Mouse (Mus musculus) lung, postnatal 0 days (tissue): ENCODE data around the gene Sipa1l3. TPM values are rescaled to one million over a fixed set of nuclear protein-coding genes. Genes with fewer than 3 reads are reported as not detected.

Experiments
- ATAC-seq: fragments of 200-750 bp; cut with Nextera tagmentation; 2 replicates; pipeline ENCODE4 v1.8.0; 2017; ENCODE audit warnings: moderate library complexity
- DNase-seq: peaks from one replicate; pipeline ENCODE4 v3.0.0-alpha.2; 2016; ENCODE audit warnings: low spot score
- H3K27ac ChIP-seq: fragments of 300-500 bp; sonication (generic); 2 replicates; pipeline ENCODE4 v1.5.1; 2014; ENCODE audit warnings: antibody characterized with exemption, mild to moderate bottlenecking, low read length, mixed read lengths
- H3K27me3 ChIP-seq: fragments of 300-500 bp; sonication (generic); replicated peaks from 2 replicates; pipeline ENCODE4 v1.6.1; 2014; ENCODE audit warnings: low read length, mixed read lengths; ENCODE audit not compliant: insufficient read depth
- H3K36me3 ChIP-seq: fragments of 300-500 bp; sonication (generic); 2 replicates; pipeline ENCODE4 v1.6.1; 2014; ENCODE audit warnings: low read length, mixed read lengths; ENCODE audit not compliant: insufficient read depth
- H3K4me1 ChIP-seq: fragments of 300-500 bp; sonication (generic); 2 replicates; pipeline ENCODE4 v1.6.1; 2014; ENCODE audit warnings: antibody characterized with exemption, low read depth, low read length, mixed read lengths; ENCODE audit not compliant: insufficient read depth
- H3K4me2 ChIP-seq: fragments of 300-500 bp; sonication (generic); replicated peaks from 2 replicates; pipeline ENCODE4 v1.6.1; 2014; ENCODE audit warnings: low read depth, mild to moderate bottlenecking, low read length, moderate library complexity, mixed read lengths
- H3K4me3 ChIP-seq: fragments of 300-500 bp; sonication (generic); 2 replicates; pipeline ENCODE4 v1.5.1; 2014; ENCODE audit warnings: low read depth, low read length
- H3K9ac ChIP-seq: fragments of 300-500 bp; sonication (generic); replicated peaks from 2 replicates; pipeline ENCODE4 v1.6.1; 2014; ENCODE audit warnings: low read depth, mild to moderate bottlenecking
- H3K9me3 ChIP-seq: fragments of 300-500 bp; sonication (generic); 2 replicates; pipeline ENCODE4 v1.6.1; 2016; ENCODE audit warnings: low read length, mixed read lengths
- CTCF ChIP-seq: IDR thresholded peaks from 2 replicates; pipeline ENCODE4 v1.5.1; 2016; ENCODE audit warnings: antibody characterized with exemption, mild to moderate bottlenecking
- EP300 ChIP-seq: IDR thresholded peaks from 2 replicates; pipeline ENCODE4 v1.6.1; 2016; ENCODE audit warnings: antibody characterized with exemption, mild to moderate bottlenecking, control low read depth
- WGBS: fragments of 180-500 bp; shearing (Covaris S2); extraction: QIAGEN DNeasy Blood & Tissue Kit; methylation state at CpG from one replicate; pipeline ENCODE4 v1.1.7; 2014; 5-methylcytosine and 5-hydroxymethylcytosine counted together
- polyA plus RNA-seq: library from polyadenylated mRNA; unstranded; fragments of >200 nt; fragmentation: Nextera tagmentation; extraction: Ambion mirVana; gene quantifications from 2 replicates; pipeline ENCODE4 v1.2.1, GENCODE M21; 2015

The Sipa1l3 gene
- polyA plus RNA-seq, 1 experiment from 2014 or later, result 18.5 TPM

- no peaks in the 10 kb centered on the region for H3K27me3 ChIP-seq
- 29% methylated on average over 7 of the region's 7 CpGs for WGBS
- no peak overlapping the region for H3K4me3 ChIP-seq
- no peak for TF ChIP-seq CTCF
- TF ChIP-seq EP300, result no peak
- peak overlapping the region; percentile 66 for H3K27ac ChIP-seq
- DNase-seq (peak; percentile 49), ATAC-seq (peak; percentile 48)
- H3K36me3 ChIP-seq, result no peaks in the 10 kb centered on the region
- H3K4me1 ChIP-seq, result peaks cover 4% of the 10 kb centered on the region; the same call in 1 of the 2 replicates
- no peaks in the 10 kb centered on the region for H3K9me3 ChIP-seq
- no peak overlapping the region for H3K4me2 ChIP-seq
- H3K9ac ChIP-seq, result no peak overlapping the region
Observed at GRCm38 (mm10) chr7:29489851-29490250, 28.6 kb downstream of the Sipa1l3 start.

- Histone ChIP-seq H3K4me2 (no peak overlapping the region), H3K4me3 (no peak overlapping the region), H3K27ac (peak overlapping the region; percentile 66; the same call in 1 of the 2 replicates), H3K36me3 (no peaks in the 10 kb centered on the region), H3K27me3 (no peaks in the 10 kb centered on the region), H3K4me1 (peaks cover 4% of the 10 kb centered on the region; the same call in 1 of the 2 replicates), H3K9ac (no peak overlapping the region), H3K9me3 (no peaks in the 10 kb centered on the region)
- ATAC-seq, result no peak
- DNase-seq, result no peak
- TF ChIP-seq CTCF (no peak), EP300 (no peak)
- WGBS, result 31% methylated on average over 3 of the region's 3 CpGs
Observed at GRCm38 (mm10) chr7:29489364-29489763, 29.1 kb downstream of the Sipa1l3 start.

DNA sequence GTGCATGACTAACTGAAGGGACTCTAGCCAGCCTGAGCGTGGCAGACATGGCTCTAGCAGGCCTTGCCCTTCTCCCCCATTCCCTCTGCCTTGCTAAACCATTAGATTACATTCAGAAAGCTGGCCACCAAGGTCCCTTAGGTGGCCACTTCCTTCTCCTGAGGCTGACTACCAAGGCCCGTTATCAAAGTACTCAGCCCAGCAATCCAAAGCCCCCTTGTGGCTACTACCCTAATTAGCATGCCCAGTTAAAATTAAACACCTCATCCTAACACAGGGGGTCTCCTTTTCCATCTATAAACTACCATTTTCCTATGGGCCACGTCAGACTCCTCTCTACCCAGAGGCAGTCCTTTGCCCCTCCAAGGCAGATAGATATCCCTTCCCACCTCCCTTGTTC, 31.7 kb downstream of the Sipa1l3 start:
- Histone ChIP-seq H3K9ac (no peak overlapping the region), H3K4me2 (no peak overlapping the region), H3K9me3 (no peaks in the 10 kb centered on the region), H3K4me1 (peaks cover 5% of the 10 kb centered on the region; the same call in 1 of the 2 replicates), H3K27ac (no peak overlapping the region), H3K36me3 (no peaks in the 10 kb centered on the region), H3K4me3 (no peak overlapping the region), H3K27me3 (no peaks in the 10 kb centered on the region)
- no peak for ATAC-seq
- TF ChIP-seq EP300 (no peak), CTCF (peak; percentile 37)
- no peak for DNase-seq
- WGBS, result 84% methylated on average over 3 of the region's 3 CpGs

GRCm38 (mm10) chr7:29485721-29486120, 32.7 kb downstream of the Sipa1l3 start:
- no peak overlapping the region for H3K4me2 ChIP-seq
- no peak overlapping the region for H3K9ac ChIP-seq
- no peak for ATAC-seq
- peaks cover 11% of the 10 kb centered on the region; the same call in 1 of the 2 replicates for H3K4me1 ChIP-seq
- no peak overlapping the region for H3K4me3 ChIP-seq
- no peak overlapping the region for H3K27ac ChIP-seq
- no peak for DNase-seq
- TF ChIP-seq CTCF, result no peak
- no peak for TF ChIP-seq EP300
- 61% methylated on average over 2 of the region's 2 CpGs for WGBS
- no peaks in the 10 kb centered on the region for H3K27me3 ChIP-seq
- H3K9me3 ChIP-seq, result no peaks in the 10 kb centered on the region
- H3K36me3 ChIP-seq, result no peaks in the 10 kb centered on the region

DNA sequence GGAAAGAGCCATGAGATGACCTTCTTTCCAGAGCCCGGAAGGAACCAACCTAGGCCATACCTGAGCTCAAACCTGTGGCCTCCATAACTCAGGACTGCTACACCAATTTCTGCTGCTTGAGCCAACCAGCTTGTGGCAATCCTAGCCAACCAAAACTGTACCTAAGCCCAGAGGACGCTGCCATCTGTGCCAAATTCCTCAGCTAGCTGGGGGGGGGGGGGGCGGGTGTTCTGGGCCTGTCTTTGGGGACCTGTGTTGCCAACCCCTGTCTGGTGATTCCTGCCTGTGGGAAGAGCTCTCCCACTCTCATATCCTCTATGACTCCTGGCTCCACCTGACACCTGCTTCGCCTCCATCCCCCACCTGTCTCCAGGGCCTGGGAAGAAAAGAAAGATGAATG, 34.9 kb downstream of the Sipa1l3 start:
- no peak overlapping the region for H3K27ac ChIP-seq
- H3K9ac ChIP-seq, result no peak overlapping the region
- no peaks in the 10 kb centered on the region for H3K9me3 ChIP-seq
- no peaks in the 10 kb centered on the region for H3K36me3 ChIP-seq
- H3K4me1 ChIP-seq, result peaks cover 7% of the 10 kb centered on the region; the same call in 1 of the 2 replicates
- no peaks in the 10 kb centered on the region for H3K27me3 ChIP-seq
- ATAC-seq (no peak), DNase-seq (no peak)
- no peak overlapping the region for H3K4me2 ChIP-seq
- TF ChIP-seq EP300 (no peak), CTCF (no peak)
- no peak overlapping the region for H3K4me3 ChIP-seq
- 70% methylated on average over 4 of the region's 4 CpGs for WGBS

- Histone ChIP-seq H3K27me3 (no peaks in the 10 kb centered on the region), H3K9ac (no peak overlapping the region), H3K4me1 (peaks cover 7% of the 10 kb centered on the region; the same call in 1 of the 2 replicates), H3K27ac (peak overlapping the region; percentile 54), H3K4me2 (no peak overlapping the region), H3K9me3 (no peaks in the 10 kb centered on the region), H3K4me3 (no peak overlapping the region), H3K36me3 (no peaks in the 10 kb centered on the region)
- DNase-seq, result no peak
- WGBS, result 45% methylated on average over 15 of the region's 15 CpGs
- 0 out of 2 replicates have a peak, but pooled peaks have one; percentile 16 for ATAC-seq
- TF ChIP-seq CTCF (no peak), EP300 (no peak)
Observed at GRCm38 (mm10) chr7:29481345-29482155, 36.9 kb downstream of the Sipa1l3 start.
